Mouse (Mus musculus): ENCODE measurements around the gene Ptges3l. TPM values are rescaled to one million over a fixed set of nuclear protein-coding genes. Genes with fewer than 3 reads are reported as not detected.
"Not testable (repeated sequence)": the region's sequence is repeated elsewhere in the genome, so short reads cannot be mapped to it uniquely, and the experiment has no call there.

The Ptges3l gene
- polyA plus RNA-seq, 1 experiment from 2014 or later = 12.6 TPM

- peaks cover 21% of the 10 kb centered on the region for H3K4me1 ChIP-seq
- not testable (repeated sequence) for H3K9me3 ChIP-seq (replicated peaks); H3K27ac ChIP-seq; H3K9ac ChIP-seq; ATAC-seq (replicated peaks; ENCODE audit: low FRiP score); H3K27me3 ChIP-seq
- H3K4me2 ChIP-seq = peak overlapping the region; percentile 60
- WGBS = 40% methylated on average over 15 of the region's 15 CpGs
- peak overlapping the region; percentile 87 for H3K4me3 ChIP-seq (replicated peaks)
- H3K36me3 ChIP-seq = peaks cover 30% of the 10 kb centered on the region
Measured at GRCm38 (mm10) chr11:101441450-101442126, 16.5 kb upstream of the Ptges3l start.

- 47% methylated on average over 3 of the region's 3 CpGs for WGBS
- not testable (repeated sequence) for H3K9ac ChIP-seq; H3K4me1 ChIP-seq; ATAC-seq (replicated peaks; ENCODE audit: low FRiP score); H3K27ac ChIP-seq; H3K27me3 ChIP-seq; H3K9me3 ChIP-seq (replicated peaks); H3K4me2 ChIP-seq; H3K4me3 ChIP-seq (replicated peaks)
- H3K36me3 ChIP-seq = peaks cover 31% of the 10 kb centered on the region
Measured at GRCm38 (mm10) chr11:101438006-101438405, 12.9 kb upstream of the Ptges3l start.

DNA sequence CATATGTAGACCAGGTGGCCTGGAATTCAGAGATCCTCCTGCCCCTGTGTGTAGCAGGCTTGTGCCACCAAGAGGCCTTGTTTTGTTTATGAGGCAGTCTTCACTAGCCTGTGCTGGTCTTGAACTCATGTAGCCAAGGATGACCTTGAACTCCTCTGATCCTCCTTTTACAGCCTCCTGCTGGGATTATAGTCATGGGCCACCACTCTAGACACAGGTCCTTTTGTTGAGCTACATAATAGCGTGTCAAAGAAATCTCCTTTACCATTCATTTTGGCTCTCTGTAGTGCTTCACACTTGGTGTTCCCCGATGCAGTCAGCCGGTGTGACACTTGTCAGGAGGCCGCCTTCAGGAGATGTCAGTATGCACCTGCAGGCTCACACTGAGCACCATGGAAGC is 11.8 kb upstream of the Ptges3l start:
- Histone ChIP-seq H3K36me3 (peaks cover 40% of the 10 kb centered on the region), H3K4me1 (0 out of 2 replicates have a peak, but pooled peaks cover 4% of the 10 kb centered on the region), H3K4me2 (no peak overlapping the region), H3K9me3 (replicated peaks) (no peaks in the 10 kb centered on the region), H3K9ac (no peak overlapping the region), H3K27ac (no peak overlapping the region), H3K27me3 (no peaks in the 10 kb centered on the region), H3K4me3 (replicated peaks) (no peak overlapping the region)
- no peak for ATAC-seq (replicated peaks; ENCODE audit: low FRiP score)
- 90% methylated on average over 4 of the region's 4 CpGs for WGBS

- ATAC-seq (replicated peaks; ENCODE audit: low FRiP score) = no peak
- 87% methylated on average over 4 of the region's 4 CpGs for WGBS
Measured at GRCm38 (mm10) chr11:101435831-101436230, 10.7 kb upstream of the Ptges3l start.

DNA sequence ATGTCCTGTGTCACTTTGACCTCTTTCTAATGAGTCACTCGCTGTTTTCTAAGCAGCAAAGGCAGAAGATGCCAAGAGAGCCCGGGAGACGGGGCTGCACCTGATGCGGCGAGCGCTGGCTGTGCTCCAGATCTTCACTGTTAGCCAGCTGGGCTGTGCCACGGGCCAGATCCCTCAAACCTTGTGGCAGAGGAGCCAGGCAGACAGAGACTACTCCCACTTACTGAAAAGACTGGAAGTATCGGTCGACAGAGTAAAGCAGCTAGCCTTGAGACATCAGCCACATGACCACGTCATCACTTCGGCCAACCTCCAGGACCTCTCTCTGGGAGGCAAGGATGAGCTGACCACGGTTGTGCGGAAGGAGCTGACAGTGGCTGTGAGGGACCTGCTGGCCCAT is 8.3 kb upstream of the Ptges3l start:
- H3K9me3 ChIP-seq (replicated peaks) = no peaks in the 10 kb centered on the region
- no peak overlapping the region for H3K27ac ChIP-seq
- no peak overlapping the region for H3K9ac ChIP-seq
- no peaks in the 10 kb centered on the region for H3K27me3 ChIP-seq
- H3K4me3 ChIP-seq (replicated peaks) = no peak overlapping the region
- 89% methylated on average over 13 of the region's 13 CpGs for WGBS
- ATAC-seq (replicated peaks; ENCODE audit: low FRiP score) = no peak
- H3K4me1 ChIP-seq = 0 out of 2 replicates have a peak, but pooled peaks cover 4% of the 10 kb centered on the region
- H3K4me2 ChIP-seq = no peak overlapping the region
- peaks cover 70% of the 10 kb centered on the region for H3K36me3 ChIP-seq

More at GRCm38 (mm10) chr11:101435831-101436230, 10.7 kb upstream of the Ptges3l start:
- Histone ChIP-seq H3K9me3 (replicated peaks) (no peaks in the 10 kb centered on the region), H3K4me1 (0 out of 2 replicates have a peak, but pooled peaks cover 4% of the 10 kb centered on the region), H3K36me3 (peaks cover 51% of the 10 kb centered on the region), H3K27ac (no peak overlapping the region), H3K9ac (no peak overlapping the region), H3K27me3 (no peaks in the 10 kb centered on the region), H3K4me2 (no peak overlapping the region), H3K4me3 (replicated peaks) (no peak overlapping the region)

GRCm38 (mm10) chr11:101431327-101431726 is 6.2 kb upstream of the Ptges3l start:
- Histone ChIP-seq H3K27ac (no peak overlapping the region), H3K4me1 (peaks cover 13% of the 10 kb centered on the region), H3K36me3 (peaks cover 70% of the 10 kb centered on the region), H3K4me3 (replicated peaks) (no peak overlapping the region), H3K9me3 (replicated peaks) (no peaks in the 10 kb centered on the region), H3K4me2 (no peak overlapping the region), H3K27me3 (no peaks in the 10 kb centered on the region), H3K9ac (no peak overlapping the region)
- no peak for ATAC-seq (replicated peaks; ENCODE audit: low FRiP score)
- 93% methylated on average over 9 of the region's 9 CpGs for WGBS

GRCm38 (mm10) chr11:101426165-101426564 is 1.0 kb upstream of the Ptges3l start:
- Histone ChIP-seq H3K4me2 (peak overlapping the region; percentile 89), H3K36me3 (peaks cover 22% of the 10 kb centered on the region), H3K9ac (peak overlapping the region; percentile 80), H3K27ac (no peak overlapping the region), H3K4me3 (replicated peaks) (peak overlapping the region; percentile 98), H3K9me3 (replicated peaks) (no peaks in the 10 kb centered on the region), H3K4me1 (peaks cover 27% of the 10 kb centered on the region), H3K27me3 (no peaks in the 10 kb centered on the region)
- no peak for ATAC-seq (replicated peaks; ENCODE audit: low FRiP score)
- WGBS = 65% methylated on average over 8 of the region's 8 CpGs

DNA sequence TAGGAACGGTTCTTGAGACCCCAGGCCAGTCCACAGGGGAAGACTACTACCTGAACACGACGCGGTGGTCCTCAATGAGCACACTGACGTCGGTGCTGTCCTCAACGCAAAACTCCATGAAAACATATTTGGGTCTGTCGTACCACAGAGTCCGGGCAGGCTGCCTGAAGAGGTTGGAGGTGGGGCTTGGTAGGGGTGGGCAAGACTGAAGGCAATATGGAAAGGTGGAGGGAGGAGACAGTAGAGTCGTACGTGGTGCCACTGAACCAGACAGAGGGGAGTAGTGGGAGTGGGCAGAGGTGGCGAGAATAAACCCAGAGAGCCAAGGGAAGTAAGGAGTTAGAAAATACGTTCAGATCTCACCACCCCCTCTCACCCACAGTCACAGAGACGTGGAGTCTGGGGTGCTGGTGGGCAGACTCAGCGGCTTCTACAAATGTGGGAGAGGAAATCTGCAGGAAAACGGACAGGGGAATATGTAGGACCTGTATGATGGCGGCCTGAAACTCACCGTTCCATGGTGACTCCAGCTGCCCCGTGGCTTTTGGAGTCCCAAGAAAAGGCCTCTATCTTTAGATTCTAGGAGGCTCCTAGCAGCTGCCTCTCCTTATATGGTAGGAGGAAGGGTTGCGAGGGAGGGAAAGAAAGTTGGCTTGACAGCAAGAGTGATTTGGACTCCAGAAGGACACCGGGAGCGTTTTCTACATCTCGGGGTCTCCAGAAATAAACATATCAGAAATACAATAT is 855 bp downstream of the Ptges3l start, which contains the start of gene Gm27029:
Gene Gm27029 (minus strand): TSS at position 692 of the 747 bp plus-strand sequence.
- H3K27ac ChIP-seq = peak within 1 kb of the TSS; percentile 93
- H3K4me1 ChIP-seq = peaks cover 27% of the 10 kb centered on the region
- 4% methylated on average over 23 of the region's 23 CpGs for WGBS
- H3K36me3 ChIP-seq = peaks cover 4% of the 10 kb centered on the region; the same call in 1 of the 2 replicates
- H3K9me3 ChIP-seq (replicated peaks) = no peaks in the 10 kb centered on the region
- H3K9ac ChIP-seq = peak within 1 kb of the TSS; percentile 80
- H3K4me3 ChIP-seq (replicated peaks) = peak within 1 kb of the TSS; percentile 98
- ATAC-seq (replicated peaks; ENCODE audit: low FRiP score) = peak; percentile 58
- no peaks in the 10 kb centered on the region for H3K27me3 ChIP-seq
- peak within 1 kb of the TSS; percentile 89 for H3K4me2 ChIP-seq

- no peak for ATAC-seq (replicated peaks; ENCODE audit: low FRiP score)
- H3K9me3 ChIP-seq (replicated peaks) = no peaks in the 10 kb centered on the region
- no peak overlapping the region for H3K4me2 ChIP-seq
- peaks cover 15% of the 10 kb centered on the region for H3K4me1 ChIP-seq
- no peaks in the 10 kb centered on the region for H3K27me3 ChIP-seq
- WGBS = 88% methylated on average over 5 of the region's 5 CpGs
- H3K27ac ChIP-seq = no peak overlapping the region
- H3K36me3 ChIP-seq = no peaks in the 10 kb centered on the region
- no peak overlapping the region for H3K4me3 ChIP-seq (replicated peaks)
- H3K9ac ChIP-seq = no peak overlapping the region
Measured at GRCm38 (mm10) chr11:101420148-101420547, 5.0 kb downstream of the Ptges3l start.

DNA sequence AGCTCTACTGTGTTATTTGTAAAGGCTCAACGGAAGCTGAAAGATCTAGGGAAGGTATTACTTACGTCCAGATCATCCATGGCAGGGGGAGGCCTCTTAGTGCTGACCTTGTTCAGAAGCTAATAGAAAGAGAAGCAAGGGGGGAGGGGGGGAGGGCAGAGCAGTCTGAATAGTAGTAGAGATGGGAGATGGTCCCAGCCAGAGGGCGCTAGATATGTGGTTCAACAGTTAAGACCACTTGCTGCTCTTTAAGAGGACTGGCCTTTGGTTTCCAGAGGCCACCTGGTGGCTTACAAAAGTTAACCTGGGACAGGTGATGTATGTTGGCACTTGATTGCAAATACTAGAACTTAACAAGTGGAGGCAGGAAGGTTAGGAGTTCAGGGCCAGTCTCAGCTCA is 5.5 kb downstream of the Ptges3l start:
- Histone ChIP-seq H3K36me3 (no peaks in the 10 kb centered on the region), H3K27me3 (no peaks in the 10 kb centered on the region), H3K27ac (no peak overlapping the region), H3K9ac (no peak overlapping the region), H3K4me3 (replicated peaks) (no peak overlapping the region), H3K9me3 (replicated peaks) (no peaks in the 10 kb centered on the region), H3K4me2 (no peak overlapping the region), H3K4me1 (peaks cover 15% of the 10 kb centered on the region)
- ATAC-seq (replicated peaks; ENCODE audit: low FRiP score) = no peak
- WGBS = 36% methylated on average over 3 of the region's 3 CpGs

- Histone ChIP-seq H3K9me3 (replicated peaks) (no peaks in the 10 kb centered on the region), H3K4me1 (peaks cover 13% of the 10 kb centered on the region), H3K9ac (no peak overlapping the region), H3K36me3 (peaks cover 2% of the 10 kb centered on the region), H3K27ac (no peak overlapping the region), H3K4me2 (no peak overlapping the region), H3K27me3 (no peaks in the 10 kb centered on the region), H3K4me3 (replicated peaks) (no peak overlapping the region)
- WGBS = 61% methylated on average over 6 of the region's 6 CpGs
- ATAC-seq (replicated peaks; ENCODE audit: low FRiP score) = no peak
Measured at GRCm38 (mm10) chr11:101418991-101419390, 6.1 kb downstream of the Ptges3l start.

DNA sequence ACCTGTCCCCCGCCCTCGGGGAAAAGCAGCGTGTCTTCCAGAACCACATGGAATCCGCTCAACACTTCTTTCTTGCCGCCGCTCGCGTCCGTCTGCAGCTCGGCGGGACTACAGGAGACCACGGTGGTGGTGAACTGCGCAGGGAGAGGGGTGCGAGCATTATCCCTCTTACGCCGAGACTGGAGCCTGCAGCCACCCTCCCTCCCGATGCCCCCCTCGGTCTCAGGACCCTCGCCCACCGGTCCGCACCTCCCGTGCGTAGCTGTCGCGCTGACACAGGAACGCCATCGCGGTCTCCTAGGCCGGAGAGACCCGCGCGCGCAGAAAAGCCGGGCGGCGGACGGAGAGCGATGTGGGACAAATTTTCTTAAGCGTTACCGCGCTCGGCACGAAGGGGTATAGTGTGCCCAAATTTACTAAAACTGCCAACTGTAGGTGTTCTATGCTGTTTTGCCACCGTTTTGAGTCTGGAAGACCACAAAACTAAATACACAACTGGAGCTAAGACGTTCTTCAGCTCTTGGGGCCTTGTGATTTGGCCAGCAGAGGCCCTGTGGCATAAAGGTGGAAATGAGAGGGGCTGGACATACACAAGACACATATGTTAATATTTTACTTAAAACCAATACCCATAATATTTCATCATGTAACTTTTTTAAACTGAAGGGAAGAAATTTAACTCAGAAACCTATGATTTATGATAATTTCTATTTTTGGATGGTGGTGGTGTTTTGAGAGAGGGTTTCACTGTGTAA is 7.9 kb downstream of the Ptges3l start, which contains the start of gene Aarsd1:
Gene Aarsd1 (minus strand): TSS at position 515 of the 755 bp plus-strand sequence.
- H3K27me3 ChIP-seq = no peaks in the 10 kb centered on the region
- H3K4me3 ChIP-seq (replicated peaks) = peak within 1 kb of the TSS; percentile 93
- peak within 1 kb of the TSS; percentile 70 for H3K27ac ChIP-seq
- no peaks in the 10 kb centered on the region for H3K9me3 ChIP-seq (replicated peaks)
- peaks cover 7% of the 10 kb centered on the region for H3K4me1 ChIP-seq
- H3K4me2 ChIP-seq = peak within 1 kb of the TSS; percentile 80
- peak; percentile 71 for ATAC-seq (replicated peaks; ENCODE audit: low FRiP score)
- peaks cover 17% of the 10 kb centered on the region for H3K36me3 ChIP-seq
- under 1% methylated on average over 45 of the region's 45 CpGs for WGBS
- peak within 1 kb of the TSS; percentile 90 for H3K9ac ChIP-seq

All from kidney, embryonic 15.5 days (tissue).